Mouse (Mus musculus): ENCODE data around the gene Bace2. TPM values are rescaled to one million over a fixed set of nuclear protein-coding genes. Genes with fewer than 3 reads are reported as not detected.

Gene Bace2
- polyA plus RNA-seq, 1 experiment: 0.53 TPM

GRCm38 (mm10) chr16:97321576-97321975 is 35.0 kb upstream of the Bace2 start:
- TF ChIP-seq E2F4 (IDR thresholded peaks at IDR 0.05; ENCODE audit: insufficient read depth) (no peak), USF1 (IDR thresholded peaks at IDR 0.05; ENCODE audit: low read depth) (no peak), CEBPB (IDR thresholded peaks at IDR 0.05; ENCODE audit: insufficient read depth, poor library complexity, severe bottlenecking) (no peak), POLR2A (IDR thresholded peaks at IDR 0.05; ENCODE audit: insufficient read length, low read depth) (no peak), MYOG (IDR thresholded peaks at IDR 0.05; ENCODE audit: control insufficient read depth in 1 of 3, insufficient read depth in 1 of 3, insufficient read length in 2 of 3, low read depth in 2 of 3) (no peak), TCF12 (IDR thresholded peaks at IDR 0.05; ENCODE audit: insufficient read depth, poor library complexity, severe bottlenecking) (no peak), POLR2AphosphoS2 (IDR thresholded peaks at IDR 0.05; ENCODE audit: insufficient read length, low read depth) (no peak), MYOD1 (IDR thresholded peaks at IDR 0.05; ENCODE audit: control insufficient read depth in 1 of 3, insufficient read length in 2 of 3, low read depth in 2 of 3) (no peak), REST (IDR thresholded peaks at IDR 0.05; ENCODE audit: insufficient read depth, insufficient read length) (no peak), SRF (IDR thresholded peaks at IDR 0.05; ENCODE audit: control insufficient read depth, insufficient read length, low read depth) (no peak), MAX (IDR thresholded peaks at IDR 0.05; ENCODE audit: low read depth) (no peak), TCF3 (IDR thresholded peaks at IDR 0.05; ENCODE audit: insufficient read length, low read depth) (no peak)
- Histone ChIP-seq H3ac (ENCODE audit: control insufficient read depth, insufficient read length) (no peak overlapping the region), H3K36me3 (ENCODE audit: control insufficient read depth, insufficient read depth) (no peaks in the 10 kb centered on the region), H3K27me3 (ENCODE audit: control insufficient read depth, insufficient read depth, insufficient read length) (no peaks in the 10 kb centered on the region), H3K79me2 (ENCODE audit: control insufficient read depth, insufficient read depth) (no peaks in the 10 kb centered on the region), H3K4me3 (no peak overlapping the region), H3K4me2 (ENCODE audit: low read depth) (no peak overlapping the region)

GRCm38 (mm10) chr16:97322604-97323003 is 33.9 kb upstream of the Bace2 start:
- Histone ChIP-seq H3K27me3 (ENCODE audit: control insufficient read depth, insufficient read depth, insufficient read length) (no peaks in the 10 kb centered on the region), H3K4me2 (ENCODE audit: low read depth) (no peak overlapping the region), H3ac (ENCODE audit: control insufficient read depth, insufficient read length) (no peak overlapping the region), H3K4me3 (no peak overlapping the region), H3K36me3 (ENCODE audit: control insufficient read depth, insufficient read depth) (no peaks in the 10 kb centered on the region), H3K79me2 (ENCODE audit: control insufficient read depth, insufficient read depth) (no peaks in the 10 kb centered on the region)
- no peak for TF ChIP-seq USF1 (IDR thresholded peaks at IDR 0.05; ENCODE audit: low read depth)

GRCm38 (mm10) chr16:97325975-97326374 is 30.6 kb upstream of the Bace2 start:
- Histone ChIP-seq H3K79me2 (ENCODE audit: control insufficient read depth, insufficient read depth) (no peaks in the 10 kb centered on the region), H3ac (ENCODE audit: control insufficient read depth, insufficient read length) (no peak overlapping the region), H3K36me3 (ENCODE audit: control insufficient read depth, insufficient read depth) (no peaks in the 10 kb centered on the region), H3K27me3 (ENCODE audit: control insufficient read depth, insufficient read depth, insufficient read length) (no peaks in the 10 kb centered on the region), H3K4me2 (ENCODE audit: low read depth) (no peak overlapping the region), H3K4me3 (no peak overlapping the region)
- peak in 1 of 3 experiments; percentile 19 for TF ChIP-seq MYOG (IDR thresholded peaks at IDR 0.05; ENCODE audit: control insufficient read depth in 1 of 3, insufficient read depth in 1 of 3, insufficient read length in 2 of 3, low read depth in 2 of 3)
- no peak for TF ChIP-seq E2F4 (IDR thresholded peaks at IDR 0.05; ENCODE audit: insufficient read depth)
- TF ChIP-seq TCF3 (IDR thresholded peaks at IDR 0.05; ENCODE audit: insufficient read length, low read depth): no peak
- TF ChIP-seq MYOD1 (IDR thresholded peaks at IDR 0.05; ENCODE audit: control insufficient read depth in 1 of 3, insufficient read length in 2 of 3, low read depth in 2 of 3): peak in 1 of 3 experiments; percentile 33
- no peak for TF ChIP-seq TCF12 (IDR thresholded peaks at IDR 0.05; ENCODE audit: insufficient read depth, poor library complexity, severe bottlenecking)

GRCm38 (mm10) chr16:97328602-97329001 is 27.9 kb upstream of the Bace2 start:
- Histone ChIP-seq H3K4me3 (no peak overlapping the region), H3K79me2 (ENCODE audit: control insufficient read depth, insufficient read depth) (no peaks in the 10 kb centered on the region), H3K36me3 (ENCODE audit: control insufficient read depth, insufficient read depth) (no peaks in the 10 kb centered on the region), H3ac (ENCODE audit: control insufficient read depth, insufficient read length) (no peak overlapping the region), H3K4me2 (ENCODE audit: low read depth) (no peak overlapping the region), H3K27me3 (ENCODE audit: control insufficient read depth, insufficient read depth, insufficient read length) (peaks cover 7% of the 10 kb centered on the region)
- peak in 2 of 3 experiments; percentile 52 to 55 for TF ChIP-seq MYOD1 (IDR thresholded peaks at IDR 0.05; ENCODE audit: control insufficient read depth in 1 of 3, insufficient read length in 2 of 3, low read depth in 2 of 3)
- no peak for TF ChIP-seq POLR2A (IDR thresholded peaks at IDR 0.05; ENCODE audit: insufficient read length, low read depth)
- no peak for TF ChIP-seq MAX (IDR thresholded peaks at IDR 0.05; ENCODE audit: low read depth)
- no peak for TF ChIP-seq TCF12 (IDR thresholded peaks at IDR 0.05; ENCODE audit: insufficient read depth, poor library complexity, severe bottlenecking)
- no peak for TF ChIP-seq SRF (IDR thresholded peaks at IDR 0.05; ENCODE audit: control insufficient read depth, insufficient read length, low read depth)
- no peak for TF ChIP-seq POLR2AphosphoS2 (IDR thresholded peaks at IDR 0.05; ENCODE audit: insufficient read length, low read depth)
- peak in 1 of 3 experiments; percentile 3 for TF ChIP-seq MYOG (IDR thresholded peaks at IDR 0.05; ENCODE audit: control insufficient read depth in 1 of 3, insufficient read depth in 1 of 3, insufficient read length in 2 of 3, low read depth in 2 of 3)
- no peak for TF ChIP-seq TCF3 (IDR thresholded peaks at IDR 0.05; ENCODE audit: insufficient read length, low read depth)
- no peak for TF ChIP-seq REST (IDR thresholded peaks at IDR 0.05; ENCODE audit: insufficient read depth, insufficient read length)
- TF ChIP-seq USF1 (IDR thresholded peaks at IDR 0.05; ENCODE audit: low read depth): no peak
- no peak for TF ChIP-seq E2F4 (IDR thresholded peaks at IDR 0.05; ENCODE audit: insufficient read depth)
- no peak for TF ChIP-seq CEBPB (IDR thresholded peaks at IDR 0.05; ENCODE audit: insufficient read depth, poor library complexity, severe bottlenecking)

GRCm38 (mm10) chr16:97353013-97353412 is 3.5 kb upstream of the Bace2 start:
- H3K27me3 ChIP-seq (ENCODE audit: control insufficient read depth, insufficient read depth, insufficient read length): no peaks in the 10 kb centered on the region
- no peak overlapping the region for H3ac ChIP-seq (ENCODE audit: control insufficient read depth, insufficient read length)
- TF ChIP-seq REST (IDR thresholded peaks at IDR 0.05; ENCODE audit: insufficient read depth, insufficient read length) (no peak), SRF (IDR thresholded peaks at IDR 0.05; ENCODE audit: control insufficient read depth, insufficient read length, low read depth) (no peak), TCF12 (IDR thresholded peaks at IDR 0.05; ENCODE audit: insufficient read depth, poor library complexity, severe bottlenecking) (no peak), USF1 (IDR thresholded peaks at IDR 0.05; ENCODE audit: low read depth) (no peak), MAX (IDR thresholded peaks at IDR 0.05; ENCODE audit: low read depth) (no peak), MYOG (IDR thresholded peaks at IDR 0.05; ENCODE audit: control insufficient read depth in 1 of 3, insufficient read depth in 1 of 3, insufficient read length in 2 of 3, low read depth in 2 of 3) (no peak), MYOD1 (IDR thresholded peaks at IDR 0.05; ENCODE audit: control insufficient read depth in 1 of 3, insufficient read length in 2 of 3, low read depth in 2 of 3) (no peak), E2F4 (IDR thresholded peaks at IDR 0.05; ENCODE audit: insufficient read depth) (no peak), TCF3 (IDR thresholded peaks at IDR 0.05; ENCODE audit: insufficient read length, low read depth) (no peak), POLR2A (IDR thresholded peaks at IDR 0.05; ENCODE audit: insufficient read length, low read depth) (no peak)
- H3K4me2 ChIP-seq (ENCODE audit: low read depth): no peak overlapping the region
- H3K4me3 ChIP-seq: no peak overlapping the region
- no peaks in the 10 kb centered on the region for H3K79me2 ChIP-seq (ENCODE audit: control insufficient read depth, insufficient read depth)
- H3K36me3 ChIP-seq (ENCODE audit: control insufficient read depth, insufficient read depth): no peaks in the 10 kb centered on the region

Data from myocyte (in vitro differentiated cells).